Mouse (Mus musculus) neural tube, embryonic 14.5 days (tissue): ENCODE data around the gene Tbata. TPM values are rescaled to one million over a fixed set of nuclear protein-coding genes. Genes with fewer than 3 reads are reported as not detected.

Experiments used
- ATAC-seq: fragments of 200-750 bp; cut with Nextera tagmentation; 2 replicates; pipeline ENCODE4 v1.8.0; 2017; ENCODE audit warnings: low read depth, mild to moderate bottlenecking, moderate TSS enrichment, moderate library complexity
- H3K27ac ChIP-seq: fragments of 300-500 bp; sonication (generic); 2 replicates; pipeline ENCODE4 v1.5.1; 2014; ENCODE audit warnings: low read depth, mild to moderate bottlenecking, control low read depth, low read length, moderate library complexity, mixed read lengths
- H3K27me3 ChIP-seq: fragments of 300-500 bp; sonication (generic); 2 replicates; pipeline ENCODE4 v1.6.1; 2014; ENCODE audit warnings: low read length; ENCODE audit not compliant: control insufficient read depth, insufficient read depth
- H3K36me3 ChIP-seq: fragments of 300-500 bp; sonication (generic); 2 replicates; pipeline ENCODE4 v1.6.1; 2014; ENCODE audit warnings: low read length, mixed read lengths; ENCODE audit not compliant: control insufficient read depth, insufficient read depth
- H3K4me1 ChIP-seq: fragments of 300-500 bp; sonication (generic); 2 replicates; pipeline ENCODE4 v1.6.1; 2014; ENCODE audit warnings: low read length; ENCODE audit not compliant: control insufficient read depth, insufficient read depth
- H3K4me2 ChIP-seq: fragments of 300-500 bp; sonication (generic); 2 replicates; pipeline ENCODE4 v1.6.1; 2014; ENCODE audit warnings: mild to moderate bottlenecking, low read depth, low read length, control low read depth
- H3K4me3 ChIP-seq: fragments of 300-500 bp; sonication (generic); 2 replicates; pipeline ENCODE4 v1.5.1; 2014; ENCODE audit warnings: low read depth, low read length, control low read depth, mixed read lengths
- H3K9ac ChIP-seq: fragments of 300-500 bp; sonication (generic); replicated peaks from 2 replicates; pipeline ENCODE4 v1.6.1; 2014; ENCODE audit warnings: low read depth, mild to moderate bottlenecking, control low read depth, low read length, mixed read lengths
- H3K9me3 ChIP-seq: fragments of 300-500 bp; sonication (generic); 2 replicates; pipeline ENCODE4 v1.6.1; 2016; ENCODE audit warnings: low read length; ENCODE audit not compliant: control insufficient read depth
- WGBS: fragments of 180-500 bp; shearing (Covaris S2); extraction: QIAGEN DNeasy Blood & Tissue Kit; methylation state at CpG from one replicate; pipeline ENCODE4 v1.1.7; 2014; 5-methylcytosine and 5-hydroxymethylcytosine counted together
- polyA plus RNA-seq: library from polyadenylated mRNA; unstranded; fragments of >200 nt; fragmentation: Nextera tagmentation; extraction: Ambion mirVana; gene quantifications from 2 replicates; pipeline ENCODE4 v1.2.1, GENCODE M21; 2014

Gene Tbata
- polyA plus RNA-seq, 1 experiment from 2014 or later = not detected

- 86% methylated on average over 3 of the region's 3 CpGs for WGBS
Observed at GRCm38 (mm10) chr10:61158594-61158993, 13.2 kb upstream of the Tbata start.

GRCm38 (mm10) chr10:61160089-61160488 lies 11.7 kb upstream of the Tbata start:
- no peaks in the 10 kb centered on the region for H3K36me3 ChIP-seq
- no peak overlapping the region for H3K9ac ChIP-seq
- no peaks in the 10 kb centered on the region for H3K27me3 ChIP-seq
- H3K4me2 ChIP-seq = no peak overlapping the region
- H3K27ac ChIP-seq = no peak overlapping the region
- no peaks in the 10 kb centered on the region for H3K9me3 ChIP-seq
- H3K4me3 ChIP-seq = no peak overlapping the region
- WGBS = 81% methylated on average over 7 of the region's 7 CpGs
- H3K4me1 ChIP-seq = no peaks in the 10 kb centered on the region
- no peak for ATAC-seq

More at GRCm38 (mm10) chr10:61158594-61158993, 13.2 kb upstream of the Tbata start:
- no peak for ATAC-seq
- H3K4me3 ChIP-seq = no peak overlapping the region
- no peak overlapping the region for H3K9ac ChIP-seq
- no peaks in the 10 kb centered on the region for H3K27me3 ChIP-seq
- H3K4me1 ChIP-seq = no peaks in the 10 kb centered on the region
- no peak overlapping the region for H3K4me2 ChIP-seq
- H3K9me3 ChIP-seq = no peaks in the 10 kb centered on the region
- no peak overlapping the region for H3K27ac ChIP-seq
- H3K36me3 ChIP-seq = no peaks in the 10 kb centered on the region

GRCm38 (mm10) chr10:61160671-61161070 lies 11.1 kb upstream of the Tbata start:
- Histone ChIP-seq H3K36me3 (no peaks in the 10 kb centered on the region), H3K4me1 (no peaks in the 10 kb centered on the region), H3K9ac (no peak overlapping the region), H3K27me3 (no peaks in the 10 kb centered on the region), H3K4me3 (no peak overlapping the region), H3K4me2 (no peak overlapping the region), H3K27ac (no peak overlapping the region), H3K9me3 (no peaks in the 10 kb centered on the region)
- no peak for ATAC-seq
- 83% methylated on average over 4 of the region's 4 CpGs for WGBS

- Histone ChIP-seq H3K4me1 (no peaks in the 10 kb centered on the region), H3K9ac (no peak overlapping the region), H3K27me3 (no peaks in the 10 kb centered on the region), H3K36me3 (no peaks in the 10 kb centered on the region), H3K4me3 (no peak overlapping the region), H3K9me3 (no peaks in the 10 kb centered on the region), H3K27ac (no peak overlapping the region), H3K4me2 (no peak overlapping the region)
- no peak for ATAC-seq
- WGBS = 79% methylated on average over 3 of the region's 3 CpGs
Observed at GRCm38 (mm10) chr10:61162366-61162765, 9.4 kb upstream of the Tbata start.

- no peak overlapping the region for H3K9ac ChIP-seq
- H3K4me2 ChIP-seq = no peak overlapping the region
- no peak for ATAC-seq
- H3K27me3 ChIP-seq = no peaks in the 10 kb centered on the region
- WGBS = 75% methylated on average over 9 of the region's 9 CpGs
- no peaks in the 10 kb centered on the region for H3K9me3 ChIP-seq
- no peaks in the 10 kb centered on the region for H3K36me3 ChIP-seq
- H3K4me3 ChIP-seq = no peak overlapping the region
- H3K27ac ChIP-seq = no peak overlapping the region
- H3K4me1 ChIP-seq = no peaks in the 10 kb centered on the region
Observed at GRCm38 (mm10) chr10:61167333-61168096, 4.2 kb upstream of the Tbata start.

- Histone ChIP-seq H3K4me3 (no peak overlapping the region), H3K4me2 (no peak overlapping the region), H3K9ac (no peak overlapping the region), H3K4me1 (no peaks in the 10 kb centered on the region), H3K36me3 (no peaks in the 10 kb centered on the region), H3K27me3 (no peaks in the 10 kb centered on the region), H3K9me3 (no peaks in the 10 kb centered on the region), H3K27ac (no peak overlapping the region)
- ATAC-seq = no peak
- 81% methylated on average over 2 of the region's 2 CpGs for WGBS
Observed at GRCm38 (mm10) chr10:61168393-61168792, 3.4 kb upstream of the Tbata start.

- no peak for ATAC-seq
- Histone ChIP-seq H3K9ac (no peak overlapping the region), H3K4me2 (no peak overlapping the region), H3K9me3 (no peaks in the 10 kb centered on the region), H3K4me3 (no peak overlapping the region), H3K27ac (no peak overlapping the region), H3K4me1 (no peaks in the 10 kb centered on the region), H3K36me3 (no peaks in the 10 kb centered on the region), H3K27me3 (no peaks in the 10 kb centered on the region)
- WGBS = 85% methylated on average over 4 of the region's 4 CpGs
Observed at GRCm38 (mm10) chr10:61172496-61172895, 742 bp downstream of the Tbata start.

GRCm38 (mm10) chr10:61174711-61175441 lies 3.1 kb downstream of the Tbata start:
- Histone ChIP-seq H3K4me3 (no peak overlapping the region), H3K9me3 (no peaks in the 10 kb centered on the region), H3K4me2 (no peak overlapping the region), H3K27ac (no peak overlapping the region), H3K36me3 (no peaks in the 10 kb centered on the region), H3K9ac (no peak overlapping the region), H3K4me1 (no peaks in the 10 kb centered on the region), H3K27me3 (no peaks in the 10 kb centered on the region)
- WGBS = 43% methylated on average over 13 of the region's 13 CpGs
- no peak for ATAC-seq

- Histone ChIP-seq H3K27ac (no peak overlapping the region), H3K36me3 (no peaks in the 10 kb centered on the region), H3K4me1 (no peaks in the 10 kb centered on the region), H3K9ac (no peak overlapping the region), H3K4me2 (no peak overlapping the region), H3K4me3 (no peak overlapping the region), H3K9me3 (no peaks in the 10 kb centered on the region), H3K27me3 (no peaks in the 10 kb centered on the region)
- WGBS = 13% methylated on average over 24 of the region's 24 CpGs
- ATAC-seq = no peak
Observed at GRCm38 (mm10) chr10:61175442-61176204, 3.9 kb downstream of the Tbata start.
